Comparison of ENCODE assay signal across 15 mouse cellular contexts in the genomic region with DNA sequence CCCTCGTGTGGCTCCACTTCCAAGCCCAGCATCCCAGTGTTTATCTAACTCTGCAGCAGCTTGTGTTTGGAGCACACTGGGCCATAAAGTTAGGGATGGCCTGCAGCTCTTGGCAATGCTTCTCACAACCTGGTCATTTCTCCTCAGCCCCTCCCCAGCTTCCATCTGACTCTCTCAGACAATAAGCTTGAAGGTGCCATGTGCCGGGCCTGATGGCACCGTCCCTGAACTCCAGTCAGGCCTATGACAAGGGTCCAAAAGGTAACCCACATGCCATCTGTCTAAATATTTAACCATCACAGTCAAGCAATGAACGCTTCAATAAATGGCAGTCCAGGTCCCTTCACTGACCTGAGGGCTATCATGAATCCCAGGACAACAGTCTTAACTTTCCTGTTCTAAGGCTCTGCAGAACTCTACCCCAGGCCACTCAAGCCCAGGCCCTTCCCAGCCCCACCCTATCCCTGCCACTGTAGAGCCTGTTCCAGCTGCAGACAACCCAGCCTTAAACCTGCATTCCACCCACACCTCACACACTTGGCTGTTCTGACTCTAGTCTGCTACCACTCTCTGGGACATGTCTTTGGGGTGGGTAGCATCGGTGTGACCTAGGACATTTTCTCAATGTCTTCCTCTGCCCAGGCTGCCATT.
DNase-seq lines count a peak whose midpoint lies in the region; TF ChIP-seq lines count a peak whose summit lies in the region.
"Had no signal": no experiment of that assay in that cellular context is flagged by ENCODE, and none has a peak within 500 bp of the region (broad histone marks: within the 10 kb centered on the region; RNA-seq: fewer than 3 reads in every experiment).

No protein-coding gene starts in this region.

- peak overlapping the region; percentile 58; the same call in 1 of the 2 replicates for H3K27ac ChIP-seq in gastrocnemius, adult 2 months
- H3K27ac ChIP-seq: forebrain, embryonic 13.5 days; hindbrain, postnatal 0 days; liver, embryonic 14.5 days; midbrain, embryonic 13.5 days had no signal

- no peak for TF ChIP-seq CTCF in gastrocnemius, adult 2 months (IDR thresholded peaks at IDR 0.05)

- intact Hi-C loops in gastrocnemius, adult 2 months (cut with DNase I) = no loop called here

- DNase-seq in gastrocnemius, adult 2 months = no peak
- no peak for DNase-seq in gastrocnemius, postnatal 4 days (ENCODE audit: low spot score in 2 of 2)
- peak; percentile 41 for DNase-seq in kidney, adult 9 months
- DNase-seq in kidney, postnatal 10 days = no peak
- peak; percentile 29 for DNase-seq in cerebellum, adult 11 months
- peak; percentile 76 to 83 for DNase-seq in cerebellum, postnatal 10 days
- no peak for DNase-seq in right cerebral cortex, adult 2 months (ENCODE audit: low spot score in 2 of 2)
- no peak for DNase-seq in embryo, embryonic 10.5 days (ENCODE audit: low spot score)
- DNase-seq: adrenal gland, postnatal 36 days; kidney, adult 8-10 months; lung, embryonic 14.5 days had no signal

- no peak overlapping the region for H3K4me3 ChIP-seq in gastrocnemius, adult 2 months
- H3K4me3 ChIP-seq: forebrain, embryonic 13.5 days; midbrain, embryonic 13.5 days had no signal

Comparison
In these comparisons a context has a peak if more than half of its experiments do, and no peak if none do; other contexts are left out.
1. DNase-seq: peak in kidney, adult 9 months (single experiment), cerebellum, adult 11 months (single experiment) and cerebellum, postnatal 10 days (2 of 2); none in gastrocnemius, adult 2 months (single experiment), gastrocnemius, postnatal 4 days (0 of 2), kidney, postnatal 10 days (single experiment), right cerebral cortex, adult 2 months (0 of 2) and embryo, embryonic 10.5 days (single experiment).